ENCODE assay signal across 26 mouse cellular contexts in genomic region chr1:36780793-36781192, GRCm38 (mm10). TPM values are rescaled to one million over a fixed set of nuclear protein-coding genes. Genes with fewer than 3 reads are reported as not detected.
DNase-seq lines count a peak whose midpoint lies in the region; ATAC-seq lines count a peak whose summit lies in the region.
"Had no signal": no experiment of that assay in that cellular context is flagged by ENCODE, and none has a peak within 500 bp of the region (broad histone marks: within the 10 kb centered on the region; RNA-seq: fewer than 3 reads in every experiment).

No protein-coding gene starts in this region.

- no peak overlapping the region for H3K4me2 ChIP-seq in kidney, embryonic 15.5 days
- H3K4me2 ChIP-seq in kidney, embryonic 14.5 days (replicated peaks; ENCODE audit: low read depth, low read length) = no peak overlapping the region
- H3K4me2 ChIP-seq: forebrain, embryonic 13.5 days; heart, embryonic 12.5 days; heart, embryonic 15.5 days; hindbrain, embryonic 13.5 days had no signal

- WGBS in kidney, embryonic 15.5 days = 86% methylated on average over 13 of the region's 13 CpGs
- 91% methylated on average over 13 of the region's 13 CpGs for WGBS in kidney, embryonic 14.5 days

- no peak overlapping the region for H3K27ac ChIP-seq in kidney, embryonic 15.5 days
- H3K27ac ChIP-seq in kidney, embryonic 14.5 days (ENCODE audit: low read depth, low read length) = no peak overlapping the region
- H3K27ac ChIP-seq: forebrain, embryonic 10.5 days; forebrain, embryonic 13.5 days; heart, embryonic 15.5 days; hindbrain, embryonic 10.5 days; hindbrain, embryonic 13.5 days had no signal

- peak; percentile 15 for DNase-seq in kidney, adult 11 months
- DNase-seq in kidney, adult 8-10 months = peak; percentile 23 to 51
- peak; percentile 28 for DNase-seq in kidney, postnatal 14 days
- DNase-seq in kidney, postnatal 25 days = peak; percentile 46 to 60
- no peak for DNase-seq in layer of hippocampus, adult 11-12 months (ENCODE audit: low spot score)
- DNase-seq: adrenal gland, postnatal 10 days; adrenal gland, postnatal 36 days; cerebellum, adult 18-20 months; cerebellum, adult 9-10 months; cerebellum, postnatal 14 days; gastrocnemius, postnatal 14 days; heart, adult 18-20 months; heart, postnatal 10 days; heart, postnatal 36 days had no signal

- H3K27me3 ChIP-seq in kidney, embryonic 15.5 days = no peaks in the 10 kb centered on the region; the same call in 1 of the 2 replicates
- no peaks in the 10 kb centered on the region for H3K27me3 ChIP-seq in kidney, embryonic 14.5 days (ENCODE audit: control insufficient read depth, insufficient read depth, low read length)
- H3K27me3 ChIP-seq: forebrain, embryonic 13.5 days had no signal

- no peaks in the 10 kb centered on the region for H3K9me3 ChIP-seq in kidney, embryonic 15.5 days (replicated peaks)
- no peaks in the 10 kb centered on the region for H3K9me3 ChIP-seq in kidney, embryonic 14.5 days (ENCODE audit: control insufficient read depth, low read length)
- H3K9me3 ChIP-seq: forebrain, embryonic 10.5 days; forebrain, embryonic 13.5 days; heart, embryonic 15.5 days; hindbrain, embryonic 10.5 days; hindbrain, embryonic 13.5 days had no signal

- H3K4me3 ChIP-seq in kidney, embryonic 15.5 days (replicated peaks) = no peak overlapping the region
- no peak overlapping the region for H3K4me3 ChIP-seq in kidney, embryonic 14.5 days (ENCODE audit: low read length)
- H3K4me3 ChIP-seq: forebrain, embryonic 10.5 days; forebrain, embryonic 13.5 days; heart, embryonic 12.5 days; heart, embryonic 15.5 days; hindbrain, embryonic 10.5 days; hindbrain, embryonic 13.5 days had no signal

- ATAC-seq in kidney, embryonic 15.5 days (replicated peaks; ENCODE audit: low FRiP score) = no peak
- no peak for ATAC-seq in kidney, embryonic 14.5 days (ENCODE audit: low FRiP score, low TSS enrichment)
- ATAC-seq: CD4-positive, CD25-positive, alpha-beta regulatory T cell, adult 4 months; forebrain, embryonic 13.5 days; forebrain, embryonic 16.5 days; hindbrain, embryonic 16.5 days had no signal

- H3K4me1 ChIP-seq in kidney, embryonic 15.5 days = peaks cover 11% of the 10 kb centered on the region
- H3K4me1 ChIP-seq in kidney, embryonic 14.5 days (ENCODE audit: control insufficient read depth, insufficient read depth, low read length) = no peaks in the 10 kb centered on the region

- no peak overlapping the region for H3K9ac ChIP-seq in kidney, embryonic 15.5 days
- no peak overlapping the region for H3K9ac ChIP-seq in kidney, embryonic 14.5 days (ENCODE audit: low read depth, low read length)
- H3K9ac ChIP-seq: forebrain, embryonic 13.5 days; heart, embryonic 12.5 days; heart, embryonic 15.5 days; hindbrain, embryonic 13.5 days had no signal

- no peaks in the 10 kb centered on the region for H3K36me3 ChIP-seq in kidney, embryonic 15.5 days
- H3K36me3 ChIP-seq in kidney, embryonic 14.5 days (ENCODE audit: control insufficient read depth, insufficient read depth, low read length) = no peaks in the 10 kb centered on the region
- H3K36me3 ChIP-seq: forebrain, embryonic 10.5 days; heart, embryonic 12.5 days; heart, embryonic 15.5 days; hindbrain, embryonic 10.5 days; hindbrain, embryonic 13.5 days had no signal

RNA-seq across cellular contexts. Expression of gene Zap70, which starts 19.2 kb away (rescaled TPM):
- 0.23 and 0.44 TPM in 2 replicates for polyA plus RNA-seq in kidney, embryonic 15.5 days (2015; fragmentation: Nextera tagmentation; extraction: Ambion mirVana)
- 0.18 and 0.46 TPM in 2 replicates for polyA plus RNA-seq in kidney, embryonic 14.5 days (2014; fragmentation: Nextera tagmentation; extraction: Ambion mirVana)
- polyA plus RNA-seq: C2C12 had no signal
